Mouse (Mus musculus) ES-E14 (cell line): Measurements from ENCODE around the gene Spata32. TPM values are rescaled to one million over a fixed set of nuclear protein-coding genes. Genes with fewer than 3 reads are reported as not detected.

Experiments used
- DNase-seq: peaks from one replicate; pipeline ENCODE4 v3.0.0-alpha.2; 2013; ENCODE audit warnings: low read depth, low spot score
- H3K27ac ChIP-seq: 2 replicates; pipeline ENCODE4 v1.5.1; 2012; ENCODE audit warnings: low read depth, mild to moderate bottlenecking, low read length, moderate library complexity, mixed read lengths; ENCODE audit not compliant: poor library complexity, insufficient read depth, severe bottlenecking
- H3K36me3 ChIP-seq: 2 replicates; pipeline ENCODE4 v1.6.1; 2012; ENCODE audit warnings: mild to moderate bottlenecking, low read length, moderate library complexity, mixed read lengths; ENCODE audit not compliant: control insufficient read depth, poor library complexity, insufficient read depth, severe bottlenecking
- H3K4me1 ChIP-seq, 2 experiments: fragments of 150-350 bp in 1 of 2; sonication (generic) in 1 of 2; 2 replicates each; pipeline ENCODE4 v1.6.1; 2012; ENCODE audit warnings: low read length in 2 of 2, mild to moderate bottlenecking in 1 of 2, mixed read lengths in 1 of 2; ENCODE audit not compliant: control insufficient read depth in 2 of 2, insufficient read depth in 2 of 2, poor library complexity in 1 of 2
- H3K4me3 ChIP-seq, 2 experiments: fragments of 150-350 bp in 1 of 2; sonication (generic) in 1 of 2; 2 replicates each; pipeline ENCODE4 v1.5.1; 2012; ENCODE audit warnings: low read length in 2 of 2, low read depth in 1 of 2, mild to moderate bottlenecking in 1 of 2, mixed read lengths in 1 of 2; ENCODE audit not compliant: insufficient read depth in 1 of 2, poor library complexity in 1 of 2, severe bottlenecking in 1 of 2
- H3K9ac ChIP-seq: 2 replicates; pipeline ENCODE4 v1.6.1; 2012; ENCODE audit warnings: low read depth, mild to moderate bottlenecking, low read length, mixed read lengths; ENCODE audit not compliant: poor library complexity, insufficient read depth, severe bottlenecking
- H3K9me3 ChIP-seq: fragments of 150-350 bp; sonication (generic); 2 replicates; pipeline ENCODE4 v1.6.1; 2012; ENCODE audit warnings: low read depth, mild to moderate bottlenecking, low read length; ENCODE audit not compliant: control insufficient read depth, insufficient read depth
- CHD2 ChIP-seq: IDR thresholded peaks from 2 replicates; pipeline ENCODE4 v1.6.1; 2014; ENCODE audit warnings: mild to moderate bottlenecking, low read depth, low read length, inconsistent platforms
- HCFC1 ChIP-seq: IDR thresholded peaks from 2 replicates; pipeline ENCODE4 v1.6.1; 2012; ENCODE audit warnings: low read length, inconsistent platforms, borderline replicate concordance; ENCODE audit not compliant: insufficient read depth
- MAFK ChIP-seq: IDR thresholded peaks from 2 replicates; pipeline ENCODE4 v1.6.1; 2014; ENCODE audit warnings: mild to moderate bottlenecking, low read depth, low read length, inconsistent platforms; ENCODE audit not compliant: insufficient read depth
- ZC3H11A ChIP-seq: IDR thresholded peaks from 2 replicates; pipeline ENCODE4 v1.6.1; 2012; ENCODE audit warnings: low read depth, mild to moderate bottlenecking, inconsistent platforms, low read length, borderline replicate concordance
- ZNF384 ChIP-seq: IDR thresholded peaks from 2 replicates; pipeline ENCODE4 v1.6.1; 2012; ENCODE audit warnings: low read depth, low read length, inconsistent platforms
- in situ Hi-C, 2 experiments: fragments of 600-800 bp; cut with MboI; formaldehyde crosslinking; loops; one replicate each; pipeline ENCODE4 v1.15.1; 2025; ENCODE audit warnings: low sequenced_read_pairs in 2 of 2, inconsistent platforms in 1 of 2; ENCODE audit not compliant: unreplicated experiment in 2 of 2
- total RNA-seq: library from RNA; depleted of rRNA; stranded (reverse); fragments of 300-350 nt; gene quantifications from 2 replicates; pipeline ENCODE4 v1.2.3, GENCODE M21; 2012

Gene Spata32
- total RNA-seq, 1 experiment: not detected

DNA sequence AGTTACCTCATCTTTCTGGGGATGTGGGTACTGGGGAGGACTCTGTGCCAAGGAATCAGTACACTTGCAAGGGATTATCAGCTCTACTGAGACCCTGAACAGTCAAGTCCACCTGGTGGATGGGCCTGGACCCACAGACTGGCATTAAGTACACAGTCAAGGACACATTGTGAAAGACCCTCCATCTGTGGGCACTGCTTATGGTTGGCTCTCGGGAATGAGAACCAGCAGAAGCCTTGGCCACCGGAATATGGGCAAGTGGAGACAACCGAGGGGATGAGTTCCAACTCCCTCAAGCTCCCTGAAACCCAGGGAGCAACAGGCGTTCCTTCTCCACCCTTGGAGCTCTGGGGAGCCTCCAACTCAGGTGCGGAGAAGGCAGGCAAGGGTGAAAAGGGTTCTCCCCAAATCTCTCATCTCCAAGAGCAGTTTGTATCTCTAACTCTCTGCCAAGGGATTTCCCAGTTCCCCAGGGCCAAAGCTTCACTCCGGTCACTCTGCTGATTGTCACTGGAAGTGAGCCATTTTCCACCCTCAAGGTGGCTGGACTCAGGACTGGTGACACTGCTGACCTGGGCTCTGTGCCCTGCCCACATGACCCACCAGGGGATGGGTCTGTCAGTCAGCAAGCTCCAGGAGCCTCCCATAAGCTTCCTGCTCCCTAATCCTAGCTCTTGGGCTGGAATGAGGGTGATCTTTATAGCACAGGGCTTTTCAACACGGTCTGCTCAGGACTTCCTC is 43.6 kb upstream of the Spata32 start:
- in situ Hi-C loops: no loop called here
- no peak overlapping the region for H3K4me3 ChIP-seq
- H3K9ac ChIP-seq: no peak overlapping the region
- H3K36me3 ChIP-seq: no peaks in the 10 kb centered on the region
- TF ChIP-seq MAFK (no peak), CHD2 (no peak), HCFC1 (no peak), ZNF384 (no peak), ZC3H11A (no peak)
- H3K27ac ChIP-seq: no peak overlapping the region
- no peaks in the 10 kb centered on the region; a peak in 1 of 4 replicates for H3K4me1 ChIP-seq
- DNase-seq: no peak
- no peaks in the 10 kb centered on the region for H3K9me3 ChIP-seq

DNA sequence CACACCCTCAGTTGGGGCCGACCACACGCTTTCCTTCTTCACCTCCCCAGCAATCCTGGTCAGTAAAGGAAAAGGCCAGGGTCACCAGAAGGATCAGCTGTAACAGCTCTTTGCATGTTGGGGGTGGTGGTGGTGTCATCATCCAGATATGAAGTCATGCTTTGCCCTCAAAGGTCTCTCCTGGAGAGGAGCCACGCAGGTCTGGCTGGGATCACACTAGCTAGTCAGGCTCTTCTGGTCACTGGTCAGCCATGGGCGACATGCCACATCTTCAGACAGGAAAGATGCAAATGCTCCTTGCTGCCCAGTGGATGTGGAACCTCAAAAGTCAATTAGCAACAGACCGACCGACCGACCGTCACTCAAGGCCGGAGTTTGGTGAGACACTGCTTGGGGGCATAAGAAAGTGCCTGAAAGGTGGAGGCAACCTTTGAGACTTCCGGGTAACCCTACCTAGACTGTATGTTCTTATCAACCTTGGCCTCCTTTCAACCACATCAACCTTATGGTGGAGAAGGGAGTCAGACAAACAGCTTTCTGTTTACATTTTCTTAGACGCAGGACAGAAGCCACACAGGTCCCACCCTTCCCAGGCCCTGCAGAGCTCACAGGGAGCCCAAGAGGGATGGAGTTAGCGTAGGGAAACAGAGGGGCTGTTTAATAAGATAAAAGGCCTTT is 42.4 kb upstream of the Spata32 start:
- Histone ChIP-seq H3K9ac (no peak overlapping the region), H3K9me3 (no peaks in the 10 kb centered on the region), H3K4me3 (no peak overlapping the region), H3K4me1 (no peaks in the 10 kb centered on the region), H3K27ac (no peak overlapping the region), H3K36me3 (no peaks in the 10 kb centered on the region)
- TF ChIP-seq ZC3H11A: no peak
- no peak for TF ChIP-seq MAFK
- TF ChIP-seq ZNF384: no peak
- TF ChIP-seq CHD2: no peak
- no peak for TF ChIP-seq HCFC1
- DNase-seq: no peak
- in situ Hi-C loops: no loop called here

DNA sequence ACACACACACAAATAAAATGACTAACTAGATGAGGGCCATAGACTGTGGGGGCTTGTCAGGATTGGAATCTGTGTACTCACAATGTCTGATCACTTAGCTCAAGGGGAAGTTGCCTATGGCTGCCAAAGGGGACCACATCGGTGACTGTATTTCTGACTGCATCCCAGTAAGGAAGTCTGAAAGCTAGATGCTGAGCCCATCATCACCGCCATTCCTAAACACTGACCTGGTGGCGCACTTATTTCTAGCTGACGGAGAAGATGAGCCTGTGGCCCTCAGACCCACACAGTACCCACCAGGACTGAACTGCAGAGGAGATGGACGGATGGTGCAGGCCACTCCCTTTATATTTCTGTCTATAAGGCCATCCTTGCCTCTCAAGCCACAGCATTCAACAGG is 41.8 kb upstream of the Spata32 start:
- in situ Hi-C loops: no loop called here

DNA sequence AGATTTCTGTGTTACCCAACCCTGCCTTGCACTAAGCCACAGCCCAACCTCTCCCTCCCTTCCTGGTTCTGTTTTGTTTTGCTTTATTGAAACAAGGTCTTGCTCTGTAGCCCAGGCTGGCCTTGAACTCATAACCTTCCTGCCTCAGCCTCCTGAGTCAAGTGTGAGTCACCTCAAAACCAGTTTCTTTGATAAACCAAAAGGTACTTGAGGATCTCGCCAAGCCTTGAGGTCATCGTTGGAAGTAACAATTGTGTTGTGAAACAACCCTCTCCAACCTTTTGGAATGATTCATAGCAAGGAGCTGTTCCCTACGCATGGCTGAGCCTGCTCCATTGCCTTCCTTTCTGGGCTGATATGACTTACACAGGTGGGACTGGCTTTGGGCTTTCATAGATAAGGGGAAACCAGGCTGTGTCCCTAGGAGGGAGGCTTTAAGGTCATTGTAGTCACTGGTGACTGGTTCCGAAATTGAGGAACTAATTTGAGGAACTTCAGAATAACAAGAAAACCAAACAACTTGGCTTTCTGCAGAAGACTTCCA is 39.8 kb upstream of the Spata32 start:
- H3K9ac ChIP-seq: no peak overlapping the region
- no peak for TF ChIP-seq MAFK
- TF ChIP-seq ZNF384: no peak
- no peak for TF ChIP-seq ZC3H11A
- no peak for TF ChIP-seq CHD2
- no peak for TF ChIP-seq HCFC1
- no peaks in the 10 kb centered on the region for H3K4me1 ChIP-seq
- no peak for DNase-seq
- H3K9me3 ChIP-seq: no peaks in the 10 kb centered on the region
- H3K4me3 ChIP-seq: no peak overlapping the region
- in situ Hi-C loops: no loop called here
- H3K36me3 ChIP-seq: no peaks in the 10 kb centered on the region
- no peak overlapping the region for H3K27ac ChIP-seq

More for the DNA sequence above, 41.8 kb upstream of the Spata32 start:
- no peaks in the 10 kb centered on the region for H3K36me3 ChIP-seq
- no peak for DNase-seq
- H3K4me3 ChIP-seq: no peak overlapping the region
- H3K4me1 ChIP-seq: no peaks in the 10 kb centered on the region
- TF ChIP-seq HCFC1 (no peak), ZC3H11A (no peak), MAFK (no peak), CHD2 (no peak), ZNF384 (no peak)
- no peak overlapping the region for H3K27ac ChIP-seq
- no peaks in the 10 kb centered on the region for H3K9me3 ChIP-seq
- H3K9ac ChIP-seq: no peak overlapping the region
